Mouse (Mus musculus): ENCODE measurements around the gene Vps4a. TPM values are rescaled to one million over a fixed set of nuclear protein-coding genes. Genes with fewer than 3 reads are reported as not detected.

Vps4a gene
- 109 and 128 TPM in 2 replicates for polyA plus RNA-seq (2021; fragmentation: Nextera tagmentation)
- long read RNA-seq, experiment 1, transcript Vps4a-201 (11 exons, 2,178 nt): major isoform, 221 of 280 reads
- long read RNA-seq, experiment 1, partial matches to known transcripts: 39 of 280 reads
- long read RNA-seq, experiment 1, other reads (novel, unspliced or antisense): 20 of 280 reads
- long read RNA-seq, experiment 2, transcript Vps4a-201 (11 exons, 2,178 nt): major isoform, 852 of 924 reads
- long read RNA-seq, experiment 2, partial matches to known transcripts: 18 of 924 reads
- long read RNA-seq, experiment 2, other reads (novel, unspliced or antisense): 54 of 924 reads

GRCm38 (mm10) chr8:107030650-107031576 lies at the start of gene Vps4a:
Vps4a (plus strand) TSS chr8:107031222.

DNA sequence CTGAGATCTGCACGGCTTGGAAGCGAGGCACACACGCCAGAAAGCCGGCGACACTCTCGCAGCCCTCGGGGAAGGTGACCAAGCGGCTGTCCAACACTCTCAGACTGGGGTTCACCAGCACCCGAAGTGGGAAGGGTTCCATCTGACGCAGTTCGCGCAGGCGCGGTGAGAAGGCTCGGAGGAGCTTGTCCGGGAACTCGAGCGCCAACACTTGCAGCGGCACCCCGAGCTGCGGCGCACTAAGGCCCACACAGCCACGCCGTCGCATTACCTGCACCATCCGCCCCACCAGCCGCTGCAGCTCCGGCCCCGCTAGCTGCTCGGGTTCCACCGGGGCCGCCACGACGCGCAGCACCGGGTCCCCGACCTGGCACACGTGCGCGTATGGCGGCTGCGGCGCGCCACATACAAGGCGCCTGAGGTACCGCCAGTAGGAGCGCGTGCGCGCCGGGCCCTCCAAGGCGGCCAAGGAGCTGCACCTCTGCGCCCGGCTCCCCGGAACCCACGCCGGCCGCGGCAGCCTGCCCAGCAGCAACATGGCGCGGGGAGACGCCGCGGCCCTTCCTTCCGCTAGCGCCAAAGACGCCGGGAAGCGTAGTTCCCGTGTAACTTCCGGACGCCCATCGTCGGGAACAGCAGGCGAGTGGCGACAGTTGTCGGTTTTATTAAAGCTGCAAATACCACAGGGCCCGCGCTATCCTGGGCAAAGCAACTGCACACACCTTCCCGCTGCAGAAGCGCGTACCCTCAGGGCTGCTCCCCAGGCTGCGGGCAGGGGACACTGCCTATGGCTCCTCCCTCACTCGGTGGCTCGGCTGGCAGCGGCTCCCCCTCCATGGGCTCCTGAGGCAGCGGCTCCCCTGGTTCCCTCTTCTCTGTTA lies 17.3 kb downstream of the Vps4a start, which contains the start of gene Pdf:
Gene Pdf (minus strand): TSS at position 554 of the 881 bp plus-strand sequence.

DNA sequence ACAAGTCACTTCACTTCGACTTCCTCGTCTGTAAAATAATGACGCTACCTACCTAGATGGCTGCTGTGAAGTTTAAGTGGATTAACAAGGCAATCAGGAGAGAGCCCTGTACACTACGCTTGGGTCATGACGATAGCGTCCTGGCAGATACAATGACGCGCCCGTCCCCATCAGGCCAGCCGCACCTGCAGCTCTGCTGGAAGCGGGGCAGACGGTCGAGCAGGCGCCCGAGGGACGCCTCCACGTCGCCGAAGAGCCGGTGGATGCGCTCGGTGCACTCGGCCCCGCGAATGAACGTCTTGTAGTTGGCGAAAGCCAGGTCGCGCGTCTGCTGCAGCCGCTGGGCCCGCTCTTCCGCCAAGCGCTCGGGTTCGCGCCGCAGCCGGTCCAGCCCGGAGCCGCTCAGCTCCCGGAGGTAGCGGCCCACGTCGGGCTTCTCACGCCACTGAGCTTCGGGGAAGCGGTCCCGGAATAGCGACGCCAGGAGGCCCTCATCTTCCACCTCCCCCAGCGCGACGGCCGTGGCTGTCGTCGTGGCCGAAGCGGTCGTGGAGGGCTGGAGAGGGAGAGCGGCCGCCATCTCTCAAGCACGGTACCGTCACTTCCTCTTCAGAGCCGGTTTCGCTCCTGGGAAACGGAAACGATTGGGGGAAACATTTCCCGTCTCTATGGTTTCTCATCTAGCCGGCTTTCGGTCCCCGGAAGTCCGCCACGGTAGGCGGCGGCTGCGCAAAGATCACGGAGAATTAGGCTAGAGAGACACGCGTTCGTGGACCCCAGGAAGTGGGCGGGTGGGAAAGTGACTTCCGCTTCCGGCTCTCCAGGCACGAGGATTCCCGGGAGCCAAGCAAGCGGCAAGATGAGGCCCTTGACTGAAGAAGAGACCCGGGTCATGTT lies 25.3 kb downstream of the Vps4a start, which contains the start of the genes Cog8 and Nip7:
Gene Cog8 (minus strand): TSS at position 614 of the 897 bp plus-strand sequence.
Gene Nip7 (plus strand): TSS at position 802 of the 897 bp plus-strand sequence.

DNA sequence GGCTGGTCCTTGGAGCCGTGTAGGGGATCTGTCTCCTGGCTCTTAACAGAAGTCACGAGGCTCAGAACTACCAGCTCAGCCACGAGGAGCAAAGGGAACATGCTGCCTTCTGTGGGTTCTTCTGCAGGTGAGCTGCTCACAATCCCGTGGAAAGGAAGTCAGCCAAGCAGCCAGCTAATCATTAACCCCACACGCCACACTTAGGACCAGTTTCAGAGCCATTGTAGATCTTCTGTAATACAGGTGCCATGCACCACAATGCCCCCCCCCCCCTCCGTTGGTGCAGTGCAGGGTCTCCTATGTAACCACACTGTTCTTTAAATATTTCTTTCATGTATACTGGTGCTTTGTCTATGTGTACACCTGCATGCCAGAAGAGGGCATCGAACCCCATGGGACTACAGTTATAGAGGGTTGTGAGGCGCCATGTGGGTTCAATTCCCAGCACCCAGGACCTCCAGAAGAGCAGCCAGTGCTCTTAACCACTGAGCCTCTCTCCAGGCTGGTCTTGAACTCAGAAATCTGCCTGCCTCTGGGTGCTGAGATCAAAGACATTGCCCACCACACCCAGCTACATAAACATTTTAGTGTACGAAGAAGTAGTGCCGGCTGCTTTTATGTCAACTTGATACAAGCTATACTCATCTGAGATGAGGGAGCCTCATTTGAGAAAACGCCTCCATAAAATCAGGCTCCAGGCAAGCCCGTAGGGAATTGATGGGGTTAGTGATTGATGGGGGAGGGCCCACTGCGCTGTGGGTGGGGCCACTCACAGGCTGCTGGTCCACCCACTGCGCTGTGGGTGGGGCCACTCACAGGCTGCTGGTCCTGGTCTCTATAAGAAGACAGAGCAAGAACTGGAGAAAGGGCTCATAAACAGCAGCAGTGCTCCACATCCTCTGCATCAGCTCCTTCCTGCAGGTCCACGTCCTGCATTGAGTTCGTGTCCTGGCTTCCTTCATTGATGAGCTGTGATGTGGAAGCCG lies 34.8 kb downstream of the Vps4a start, which contains the start of gene Tmed6:
Gene Tmed6 (minus strand): TSS at position 134 of the 986 bp plus-strand sequence.

Other genes starting within 250 kb of the Vps4a start
- gene Has3, start 161.0 kb upstream of the Vps4a start, polyA plus RNA-seq (2021; fragmentation: Nextera tagmentation): 0.20 and 0.40 TPM in 2 replicates
- 24.4 and 26.2 TPM in 2 replicates for gene Utp4, start 137.6 kb upstream of the Vps4a start, polyA plus RNA-seq (2021; fragmentation: Nextera tagmentation)
- gene Sntb2, start 95.5 kb upstream of the Vps4a start, polyA plus RNA-seq (2021; fragmentation: Nextera tagmentation): 3.3 and 3.6 TPM in 2 replicates
- gene Pdf, start 17.4 kb downstream of the Vps4a start, polyA plus RNA-seq (2021; fragmentation: Nextera tagmentation): 51.7 and 54.3 TPM in 2 replicates
- gene Cog8, start 25.5 kb downstream of the Vps4a start, polyA plus RNA-seq (2021; fragmentation: Nextera tagmentation): 54.3 and 75.4 TPM in 2 replicates
- 26.4 and 31.4 TPM in 2 replicates for gene Nip7, start 25.7 kb downstream of the Vps4a start, polyA plus RNA-seq (2021; fragmentation: Nextera tagmentation)
- not detected in 2 replicates for gene Tmed6, start 34.4 kb downstream of the Vps4a start, polyA plus RNA-seq (2021; fragmentation: Nextera tagmentation)
- 4.9 and 5.0 TPM in 2 replicates for gene Terf2, start 65.3 kb downstream of the Vps4a start, polyA plus RNA-seq (2021; fragmentation: Nextera tagmentation)
- 48.3 and 62.1 TPM in 2 replicates for gene Cyb5b, start 119.4 kb downstream of the Vps4a start, polyA plus RNA-seq (2021; fragmentation: Nextera tagmentation)